Mouse (Mus musculus) liver, embryonic 11.5 days (tissue): ENCODE data around the gene Tmem29. TPM values are rescaled to one million over a fixed set of nuclear protein-coding genes. Genes with fewer than 3 reads are reported as not detected.

ENCODE experiments used
- polyA plus RNA-seq: library from polyadenylated mRNA; unstranded; fragments of >200 nt; fragmentation: Nextera tagmentation; extraction: Ambion mirVana; gene quantifications from 2 replicates; pipeline ENCODE4 v1.2.1, GENCODE M21; 2014

Tmem29 gene
- polyA plus RNA-seq, 1 experiment from 2014 or later, result 24.2 TPM

Other genes starting within 250 kb of the Tmem29 start
- gene Alas2, start 88.2 kb upstream of the Tmem29 start, polyA plus RNA-seq, result 170 and 201 TPM in 2 replicates
- 8.5 and 10.3 TPM in 2 replicates for gene Pfkfb1, start 129.1 kb upstream of the Tmem29 start, polyA plus RNA-seq
- gene Apex2, start 130.7 kb upstream of the Tmem29 start, polyA plus RNA-seq, result 20.1 and 20.7 TPM in 2 replicates
- gene Tro, start 198.4 kb upstream of the Tmem29 start, polyA plus RNA-seq, result 10.1 and 14.2 TPM in 2 replicates